Mouse (Mus musculus) kidney, postnatal 0 days (tissue): Measurements from ENCODE around the gene Lrrk1. TPM values are rescaled to one million over a fixed set of nuclear protein-coding genes. Genes with fewer than 3 reads are reported as not detected.
A peak's percentile ranks its signal among the peaks of the same experiment; 100 is the strongest.
"Not testable (repeated sequence)": the region's sequence is repeated elsewhere in the genome, so short reads cannot be mapped to it uniquely, and the experiment has no call there.

ENCODE experiments used
- ATAC-seq: fragments of 200-750 bp; cut with Nextera tagmentation; replicated peaks from 2 replicates; pipeline ENCODE4 v1.8.0; 2017; ENCODE audit warnings: low read depth, moderate number of reproducible peaks, moderate TSS enrichment, moderate library complexity; ENCODE audit not compliant: low FRiP score
- DNase-seq: peaks from one replicate; pipeline ENCODE4 v3.0.0-alpha.2; 2016; ENCODE audit warnings: low spot score
- H3K27ac ChIP-seq: fragments of 300-500 bp; sonication (generic); 2 replicates; pipeline ENCODE4 v1.5.1; 2014; ENCODE audit warnings: mild to moderate bottlenecking
- H3K27me3 ChIP-seq: fragments of 300-500 bp; sonication (generic); 2 replicates; pipeline ENCODE4 v1.6.1; 2014; ENCODE audit warnings: low read length, mixed read lengths; ENCODE audit not compliant: insufficient read depth
- H3K36me3 ChIP-seq: fragments of 300-500 bp; sonication (generic); 2 replicates; pipeline ENCODE4 v1.6.1; 2014; ENCODE audit warnings: low read length, mixed read lengths; ENCODE audit not compliant: insufficient read depth
- H3K4me1 ChIP-seq: fragments of 300-500 bp; sonication (generic); replicated peaks from 2 replicates; pipeline ENCODE4 v1.6.1; 2014; ENCODE audit warnings: antibody characterized with exemption, low read length, mixed read lengths; ENCODE audit not compliant: insufficient read depth
- H3K4me2 ChIP-seq: fragments of 300-500 bp; sonication (generic); 2 replicates; pipeline ENCODE4 v1.6.1; 2014; ENCODE audit warnings: mild to moderate bottlenecking, low read length, moderate library complexity, mixed read lengths
- H3K4me3 ChIP-seq: fragments of 300-500 bp; sonication (generic); replicated peaks from 2 replicates; pipeline ENCODE4 v1.5.1; 2014; ENCODE audit warnings: low read depth, low read length
- H3K9ac ChIP-seq: fragments of 300-500 bp; sonication (generic); 2 replicates; pipeline ENCODE4 v1.6.1; 2014; ENCODE audit warnings: low read depth, low read length
- H3K9me3 ChIP-seq: fragments of 300-500 bp; sonication (generic); replicated peaks from 2 replicates; pipeline ENCODE4 v1.6.1; 2016; ENCODE audit warnings: low read length, inconsistent platforms, mixed read lengths
- CTCF ChIP-seq: IDR thresholded peaks from 2 replicates; pipeline ENCODE4 v1.5.1; 2016; ENCODE audit warnings: antibody characterized with exemption, low read depth, mild to moderate bottlenecking, moderate library complexity
- WGBS: fragments of 180-500 bp; shearing (Covaris S2); extraction: QIAGEN DNeasy Blood & Tissue Kit; methylation state at CpG from one replicate; pipeline ENCODE4 v1.1.7; 2014; 5-methylcytosine and 5-hydroxymethylcytosine counted together
- polyA plus RNA-seq: library from polyadenylated mRNA; unstranded; fragments of >200 nt; fragmentation: Nextera tagmentation; extraction: Ambion mirVana; gene quantifications from 2 replicates; pipeline ENCODE4 v1.2.1, GENCODE M21; 2015

Gene Lrrk1
- polyA plus RNA-seq, 1 experiment from 2014 or later: 8.5 TPM

- no peaks in the 10 kb centered on the region for H3K36me3 ChIP-seq
- no peaks in the 10 kb centered on the region for H3K4me1 ChIP-seq
- H3K27ac ChIP-seq: no peak overlapping the region
- no peak overlapping the region for H3K4me2 ChIP-seq
- no peak overlapping the region for H3K9ac ChIP-seq
- no peak overlapping the region for H3K4me3 ChIP-seq
- no peaks in the 10 kb centered on the region for H3K9me3 ChIP-seq
- no peak for DNase-seq
- no peak for TF ChIP-seq CTCF
- no peaks in the 10 kb centered on the region for H3K27me3 ChIP-seq
- 79% methylated on average over 11 of the region's 11 CpGs for WGBS
- ATAC-seq: no peak
Observed at GRCm38 (mm10) chr7:66196609-66197445, 191.3 kb downstream of the Lrrk1 start.

GRCm38 (mm10) chr7:66195881-66196280 lies 192.3 kb downstream of the Lrrk1 start:
- H3K4me1 ChIP-seq: no peaks in the 10 kb centered on the region
- H3K27ac ChIP-seq: no peak overlapping the region
- no peak overlapping the region for H3K9ac ChIP-seq
- no peak for TF ChIP-seq CTCF
- H3K36me3 ChIP-seq: no peaks in the 10 kb centered on the region
- no peak overlapping the region for H3K4me3 ChIP-seq
- no peaks in the 10 kb centered on the region for H3K9me3 ChIP-seq
- H3K4me2 ChIP-seq: no peak overlapping the region
- no peak for DNase-seq
- no peak for ATAC-seq
- no peaks in the 10 kb centered on the region for H3K27me3 ChIP-seq
- 89% methylated on average over 1 of the region's 1 CpGs for WGBS

- ATAC-seq (no peak), DNase-seq (no peak)
- WGBS: 58% methylated on average over 3 of the region's 3 CpGs
- no peak for TF ChIP-seq CTCF
- Histone ChIP-seq H3K36me3 (no peaks in the 10 kb centered on the region), H3K27me3 (no peaks in the 10 kb centered on the region), H3K4me3 (no peak overlapping the region), H3K9ac (no peak overlapping the region), H3K4me1 (no peaks in the 10 kb centered on the region), H3K27ac (no peak overlapping the region), H3K9me3 (no peaks in the 10 kb centered on the region), H3K4me2 (no peak overlapping the region)
Observed at GRCm38 (mm10) chr7:66194511-66194910, 193.6 kb downstream of the Lrrk1 start.

GRCm38 (mm10) chr7:66190385-66190784 lies 197.8 kb downstream of the Lrrk1 start:
- not testable (repeated sequence) for DNase-seq, H3K4me3 ChIP-seq, H3K36me3 ChIP-seq, H3K4me2 ChIP-seq, H3K27ac ChIP-seq, H3K4me1 ChIP-seq, H3K9me3 ChIP-seq, ATAC-seq, H3K9ac ChIP-seq, H3K27me3 ChIP-seq
- WGBS: 90% methylated on average over 10 of the region's 10 CpGs
- peak; percentile 25; the same call in 1 of the 2 replicates for TF ChIP-seq CTCF

GRCm38 (mm10) chr7:66187581-66188231 lies 200.4 kb downstream of the Lrrk1 start:
- no peaks in the 10 kb centered on the region for H3K9me3 ChIP-seq
- no peak overlapping the region for H3K9ac ChIP-seq
- no peak overlapping the region for H3K4me2 ChIP-seq
- DNase-seq: no peak
- H3K27ac ChIP-seq: no peak overlapping the region
- no peaks in the 10 kb centered on the region for H3K27me3 ChIP-seq
- no peaks in the 10 kb centered on the region for H3K36me3 ChIP-seq
- no peaks in the 10 kb centered on the region for H3K4me1 ChIP-seq
- 71% methylated on average over 4 of the region's 4 CpGs for WGBS
- no peak for TF ChIP-seq CTCF
- no peak for ATAC-seq
- H3K4me3 ChIP-seq: no peak overlapping the region

- Histone ChIP-seq H3K27ac (no peak overlapping the region), H3K9me3 (no peaks in the 10 kb centered on the region), H3K4me2 (no peak overlapping the region), H3K4me1 (no peaks in the 10 kb centered on the region), H3K27me3 (no peaks in the 10 kb centered on the region), H3K36me3 (no peaks in the 10 kb centered on the region), H3K9ac (no peak overlapping the region), H3K4me3 (no peak overlapping the region)
- WGBS: 91% methylated on average over 5 of the region's 5 CpGs
- no peak for TF ChIP-seq CTCF
- ATAC-seq: no peak
- no peak for DNase-seq
Observed at GRCm38 (mm10) chr7:66185370-66185769, 202.8 kb downstream of the Lrrk1 start.
